Mouse (Mus musculus): ENCODE measurements around the gene Ubxn6.
"Not testable (repeated sequence)": the region's sequence is repeated elsewhere in the genome, so short reads cannot be mapped to it uniquely, and the experiment has no call there.

Gene Ubxn6

GRCm38 (mm10) chr17:56074827-56075208 is at the start of gene Ubxn6:
Ubxn6 (minus strand) TSS chr17:56075028.
- DNase-seq: peak; percentile 99

GRCm38 (mm10) chr17:56123681-56124340 is 49.0 kb upstream of the Ubxn6 start:
- DNase-seq: no peak

GRCm38 (mm10) chr17:56123161-56123560 is 48.3 kb upstream of the Ubxn6 start:
- no peak for DNase-seq

GRCm38 (mm10) chr17:56121826-56122225 is 47.0 kb upstream of the Ubxn6 start, which contains the start of gene Lrg1:
Lrg1 (minus strand) TSS chr17:56122001.
- no peak for DNase-seq

GRCm38 (mm10) chr17:56119981-56120880 is 45.4 kb upstream of the Ubxn6 start:
- DNase-seq: no peak

- DNase-seq: no peak
Observed at GRCm38 (mm10) chr17:56119431-56119830, 44.6 kb upstream of the Ubxn6 start.

GRCm38 (mm10) chr17:56117251-56117710 is 42.5 kb upstream of the Ubxn6 start, which contains the start of gene Plin5:
Plin5 (minus strand) TSS chr17:56117596.
- DNase-seq: peak; percentile 61

- DNase-seq: no peak
Observed at GRCm38 (mm10) chr17:56116193-56116592, 41.4 kb upstream of the Ubxn6 start.

- no peak for DNase-seq
Observed at GRCm38 (mm10) chr17:56112743-56113142, 37.9 kb upstream of the Ubxn6 start.

- peak; percentile 58 for DNase-seq
Observed at GRCm38 (mm10) chr17:56111864-56112263, 37.0 kb upstream of the Ubxn6 start.

- DNase-seq: no peak
Observed at GRCm38 (mm10) chr17:56111021-56111420, 36.2 kb upstream of the Ubxn6 start.

- DNase-seq: no peak
Observed at GRCm38 (mm10) chr17:56110571-56110970, 35.7 kb upstream of the Ubxn6 start.

GRCm38 (mm10) chr17:56109219-56110051 is 34.6 kb upstream of the Ubxn6 start, which contains the start of gene Plin4:
Plin4 (minus strand) TSS chr17:56109803.
- DNase-seq: no peak

GRCm38 (mm10) chr17:56108334-56109044 is 33.7 kb upstream of the Ubxn6 start:
- peak; percentile 85 for DNase-seq

GRCm38 (mm10) chr17:56107736-56108135 is 32.9 kb upstream of the Ubxn6 start:
- DNase-seq: no peak

GRCm38 (mm10) chr17:56106981-56107380 is 32.2 kb upstream of the Ubxn6 start:
- no peak for DNase-seq

GRCm38 (mm10) chr17:56106436-56106835 is 31.6 kb upstream of the Ubxn6 start:
- not testable (repeated sequence) for DNase-seq

GRCm38 (mm10) chr17:56104821-56105220 is 30.0 kb upstream of the Ubxn6 start:
- not testable (repeated sequence) for DNase-seq

- DNase-seq: no peak
Observed at GRCm38 (mm10) chr17:56103465-56104285, 28.8 kb upstream of the Ubxn6 start.

GRCm38 (mm10) chr17:56102927-56103326 is 28.1 kb upstream of the Ubxn6 start:
- no peak for DNase-seq

GRCm38 (mm10) chr17:56102158-56102557 is 27.3 kb upstream of the Ubxn6 start:
- no peak for DNase-seq

All from right cerebral cortex, adult 18-20 months (tissue).